Mouse (Mus musculus): Measurements from ENCODE around the gene Bhmt2.

Bhmt2 gene

GRCm38 (mm10) chr13:93637282-93638245 is 36.5 kb downstream of the Bhmt2 start, which contains the start of gene Bhmt:
Gene Bhmt, minus strand, starts transcription at chr13:93637961.
- peak; percentile 13 to 15 for DNase-seq

GRCm38 (mm10) chr13:93636561-93636960 is 37.5 kb downstream of the Bhmt2 start:
- peak; percentile 60 to 70 for DNase-seq

GRCm38 (mm10) chr13:93632927-93633326 is 41.2 kb downstream of the Bhmt2 start:
- DNase-seq, result no peak

- peak; percentile 68 to 79 for DNase-seq
Observed at GRCm38 (mm10) chr13:93630941-93631705, 43.0 kb downstream of the Bhmt2 start.

- no peak for DNase-seq
Observed at GRCm38 (mm10) chr13:93628861-93629260, 45.2 kb downstream of the Bhmt2 start.

- peak in 1 of 2 experiments; percentile 25 for DNase-seq
Observed at GRCm38 (mm10) chr13:93614361-93614948, 59.6 kb downstream of the Bhmt2 start.

GRCm38 (mm10) chr13:93613771-93614170 is 60.3 kb downstream of the Bhmt2 start:
- DNase-seq, result no peak

GRCm38 (mm10) chr13:93612660-93613607 is 61.2 kb downstream of the Bhmt2 start:
- peak; percentile 83 to 89 for DNase-seq

GRCm38 (mm10) chr13:93608476-93608875 is 65.6 kb downstream of the Bhmt2 start:
- DNase-seq, result no peak

- DNase-seq, result no peak
Observed at GRCm38 (mm10) chr13:93607701-93608100, 66.4 kb downstream of the Bhmt2 start.

GRCm38 (mm10) chr13:93606868-93607578 is 67.1 kb downstream of the Bhmt2 start:
- DNase-seq, result no peak

Data from cerebellum, postnatal 25 days (tissue).